Mouse (Mus musculus): ENCODE results near the gene Zbtb24. TPM values are rescaled to one million over a fixed set of nuclear protein-coding genes. Genes with fewer than 3 reads are reported as not detected.

The Zbtb24 gene
- 7.7 TPM for polyA plus RNA-seq (2014; fragmentation: Illumina TruSeq; extraction: RNeasy Lipid Tissue Mini Kit (QIAGEN cat#74804); ENCODE audit: low read depth, low replicate concordance)

GRCm38 (mm10) chr10:41450137-41450670 is at the start of gene Zbtb24:
Gene Zbtb24 (plus strand): TSS chr10:41450383.

GRCm38 (mm10) chr10:41476171-41477017 is 26.2 kb downstream of the Zbtb24 start, which contains the start of gene Mical1:
Gene Mical1 (plus strand): TSS chr10:41476314.

GRCm38 (mm10) chr10:41489708-41490517 is 39.7 kb downstream of the Zbtb24 start, which contains the start of the genes Smpd2 and Ppil6:
Gene Smpd2 (minus strand): TSS chr10:41490369.
Gene Ppil6 (plus strand): TSS chr10:41490439.

Other genes with a start within 250 kb of the Zbtb24 start
- 8.7 TPM for gene Fig4, start 147.1 kb upstream of the Zbtb24 start, polyA plus RNA-seq (2014; fragmentation: Illumina TruSeq; extraction: RNeasy Lipid Tissue Mini Kit (QIAGEN cat#74804); ENCODE audit: low read depth, low replicate concordance)
- not detected for gene Ak9, start 146.4 kb upstream of the Zbtb24 start, polyA plus RNA-seq (2014; fragmentation: Illumina TruSeq; extraction: RNeasy Lipid Tissue Mini Kit (QIAGEN cat#74804); ENCODE audit: low read depth, low replicate concordance)
- gene Mical1, start 25.9 kb downstream of the Zbtb24 start, polyA plus RNA-seq (2014; fragmentation: Illumina TruSeq; extraction: RNeasy Lipid Tissue Mini Kit (QIAGEN cat#74804); ENCODE audit: low read depth, low replicate concordance) = not detected
- 5.6 TPM for gene Smpd2, start 40.0 kb downstream of the Zbtb24 start, polyA plus RNA-seq (2014; fragmentation: Illumina TruSeq; extraction: RNeasy Lipid Tissue Mini Kit (QIAGEN cat#74804); ENCODE audit: low read depth, low replicate concordance)
- gene Ppil6, start 40.1 kb downstream of the Zbtb24 start, polyA plus RNA-seq (2014; fragmentation: Illumina TruSeq; extraction: RNeasy Lipid Tissue Mini Kit (QIAGEN cat#74804); ENCODE audit: low read depth, low replicate concordance) = 2.3 TPM
- 723 TPM for gene Cd164, start 69.0 kb downstream of the Zbtb24 start, polyA plus RNA-seq (2014; fragmentation: Illumina TruSeq; extraction: RNeasy Lipid Tissue Mini Kit (QIAGEN cat#74804); ENCODE audit: low read depth, low replicate concordance)

Data from liver, adult 10 weeks (tissue).